Mouse (Mus musculus): Measurements from ENCODE around the gene Wdr45b.
"Not testable (repeated sequence)": the region's sequence is repeated elsewhere in the genome, so short reads cannot be mapped to it uniquely, and the experiment has no call there.

The Wdr45b gene

DNA sequence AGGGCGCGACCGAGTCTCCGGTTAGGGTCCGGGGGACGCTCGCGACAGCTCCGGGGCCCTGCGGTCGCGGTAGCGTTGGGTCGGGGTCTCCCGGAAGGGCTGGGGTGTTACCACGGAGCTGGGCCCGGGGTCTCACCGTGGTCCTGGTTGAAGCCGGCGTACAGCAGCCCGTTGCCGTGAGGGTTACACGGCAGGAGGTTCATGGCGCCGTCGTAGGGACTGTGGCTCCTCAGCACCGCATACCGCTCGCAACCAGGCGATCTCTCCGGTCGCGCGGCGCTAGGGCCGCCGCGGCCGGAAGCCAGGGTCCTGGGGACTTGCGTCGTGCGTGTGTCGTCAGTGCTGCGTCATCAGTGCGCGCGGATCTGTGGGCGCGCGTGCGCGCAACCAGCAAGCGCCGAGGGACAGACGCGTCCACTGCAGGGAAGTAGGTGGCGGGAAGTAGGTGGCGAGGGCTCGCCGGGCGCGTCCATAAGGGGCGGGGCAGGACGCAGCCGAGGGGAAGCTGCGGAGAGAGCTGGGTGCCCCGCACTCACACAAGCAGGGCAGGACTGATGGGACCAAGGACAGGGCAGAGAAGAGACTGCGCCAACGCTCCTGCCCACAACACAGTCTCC lies at the start of gene Wdr45b:
Gene Wdr45b, minus strand, starts transcription at position 355 of the 617 bp plus-strand sequence.
- peak; percentile 99 for DNase-seq

DNA sequence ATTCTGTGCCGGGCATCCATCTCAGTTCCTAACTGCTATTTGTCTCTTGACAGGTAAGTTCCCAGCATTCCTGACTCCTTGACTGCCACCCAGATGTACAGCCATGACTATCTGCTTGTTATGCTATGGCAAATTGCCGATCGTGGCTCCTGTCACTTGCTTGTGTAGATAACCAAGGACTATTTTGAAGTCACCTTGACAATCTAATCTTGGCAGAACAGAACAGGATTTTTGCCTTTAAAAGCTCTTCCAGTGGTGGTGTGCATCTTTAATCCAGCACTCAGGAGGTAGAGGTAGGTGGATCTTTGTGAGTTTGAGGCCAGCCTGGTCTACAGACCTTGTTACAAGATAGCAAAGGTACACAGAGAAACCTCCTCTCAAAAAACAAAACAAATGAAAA lies 38.2 kb upstream of the Wdr45b start:
- DNase-seq: no peak

DNA sequence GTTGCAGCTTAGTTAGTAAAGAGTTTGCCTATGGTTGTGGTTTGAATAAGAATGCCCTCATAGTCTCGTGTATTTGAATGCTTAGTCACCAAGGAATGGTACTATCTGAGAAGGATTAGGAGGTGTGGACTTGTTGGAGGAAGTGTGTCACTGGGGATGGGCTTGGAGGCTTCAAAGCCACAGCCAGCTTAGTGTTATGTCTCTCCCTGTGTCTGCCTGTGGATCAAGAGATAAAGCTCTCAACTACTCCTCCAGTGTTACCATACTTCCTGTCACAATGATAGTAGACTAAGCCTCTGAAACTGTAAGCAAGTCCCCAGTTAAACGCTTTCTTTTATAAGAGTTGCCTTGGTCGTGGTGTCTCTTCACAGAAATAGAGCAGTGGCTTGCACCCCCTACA lies 36.5 kb upstream of the Wdr45b start:
- no peak for DNase-seq

DNA sequence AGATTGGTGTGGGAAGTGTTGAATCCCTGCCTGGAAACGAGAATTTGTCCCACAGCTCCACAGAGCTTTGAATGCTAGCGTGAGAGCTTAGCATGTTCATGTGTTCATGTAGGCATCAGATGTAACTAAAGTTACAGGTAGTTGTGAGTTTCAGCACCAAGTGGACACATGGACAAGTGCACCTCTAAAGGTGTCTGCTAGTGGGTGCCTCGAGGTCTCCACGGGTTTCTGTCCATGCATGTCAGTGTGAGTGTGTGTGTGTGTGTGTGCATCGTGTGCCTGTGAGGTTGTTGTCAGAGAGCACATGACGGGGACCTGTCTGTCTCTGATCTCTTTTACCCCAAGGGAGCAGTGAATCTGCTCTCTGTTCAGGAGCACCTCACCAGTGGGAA lies 34.3 kb upstream of the Wdr45b start:
- DNase-seq: no peak

DNA sequence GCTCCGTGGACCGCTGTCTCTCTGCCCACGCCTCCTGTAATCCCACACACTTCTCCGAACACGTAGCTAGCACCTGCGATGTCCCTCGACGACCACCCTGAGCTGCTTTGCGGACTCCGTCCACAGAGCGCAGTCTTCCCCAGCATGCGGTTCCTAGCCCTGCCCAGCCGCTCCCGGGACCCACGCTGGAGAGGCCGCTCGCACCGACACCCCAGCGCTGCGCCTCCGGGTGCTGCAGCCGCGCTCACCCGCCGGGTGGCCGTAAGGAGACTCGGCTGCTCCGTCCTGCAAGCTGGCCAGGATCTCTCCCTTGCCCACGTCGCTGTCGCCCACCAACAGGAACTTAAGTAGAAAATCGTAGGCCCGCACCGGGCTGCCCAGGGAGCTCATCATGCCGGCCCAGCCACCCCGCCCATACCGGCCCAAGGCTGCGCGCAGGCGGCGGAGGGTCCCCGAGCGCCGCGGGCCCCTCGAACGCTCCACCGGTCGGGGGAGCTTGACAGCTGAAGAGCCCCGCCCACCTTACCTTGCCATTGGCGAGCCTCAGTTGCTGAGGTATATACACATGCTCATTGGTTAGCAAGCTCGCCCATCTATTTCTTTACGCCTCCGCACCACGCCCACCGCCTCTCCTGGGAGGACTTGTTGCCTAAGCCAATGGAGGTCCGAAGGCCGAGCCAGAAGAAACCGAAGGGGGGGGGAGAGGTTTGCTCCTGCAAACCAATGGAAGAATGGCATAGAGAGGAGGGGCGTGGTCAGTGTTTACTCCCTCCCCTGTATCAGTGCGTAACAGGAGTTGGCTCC lies 33.7 kb upstream of the Wdr45b start, which contains the start of gene Rab40b:
Gene Rab40b, minus strand, starts transcription at position 502 of the 804 bp plus-strand sequence.
- DNase-seq: peak; percentile 96

DNA sequence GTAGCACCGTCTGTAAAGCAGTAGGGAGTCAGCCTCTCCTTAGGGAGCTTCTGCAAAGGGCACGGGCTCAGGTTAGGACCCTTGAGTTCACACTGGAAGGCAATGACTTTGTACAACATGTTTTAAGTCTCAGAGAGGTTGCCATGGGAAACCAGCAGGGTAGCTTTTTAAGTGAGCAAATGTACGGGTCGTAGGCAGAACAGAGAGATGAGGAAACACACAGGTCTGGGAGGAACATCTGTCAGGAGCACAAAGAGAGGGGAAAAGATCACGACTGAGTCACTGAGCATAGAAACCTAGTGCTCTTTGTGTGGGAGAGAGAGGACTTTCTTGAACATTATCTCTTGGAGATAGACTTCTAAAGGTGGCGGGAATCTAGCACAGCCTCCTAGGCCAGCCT lies 26.0 kb upstream of the Wdr45b start:
- no peak for DNase-seq

DNA sequence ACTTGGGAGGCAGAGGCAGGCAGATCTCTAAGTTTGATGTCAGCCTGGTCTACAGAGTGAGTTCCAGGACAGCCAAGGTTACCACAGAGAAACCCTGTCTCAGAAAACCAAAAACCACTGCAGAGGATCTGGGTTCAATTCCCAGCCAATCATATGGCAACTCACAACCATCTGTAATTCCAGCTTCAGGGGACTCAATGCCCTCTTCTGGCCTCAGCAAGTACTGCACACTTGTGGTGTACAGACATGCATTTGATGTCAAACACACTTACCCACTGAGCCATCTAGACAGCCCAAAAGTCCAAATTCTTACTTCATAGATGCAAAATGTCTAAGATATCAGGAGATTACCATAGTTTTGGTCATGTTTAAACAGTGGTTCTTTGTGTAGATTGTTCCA lies 24.4 kb upstream of the Wdr45b start:
- DNase-seq: no peak

DNA sequence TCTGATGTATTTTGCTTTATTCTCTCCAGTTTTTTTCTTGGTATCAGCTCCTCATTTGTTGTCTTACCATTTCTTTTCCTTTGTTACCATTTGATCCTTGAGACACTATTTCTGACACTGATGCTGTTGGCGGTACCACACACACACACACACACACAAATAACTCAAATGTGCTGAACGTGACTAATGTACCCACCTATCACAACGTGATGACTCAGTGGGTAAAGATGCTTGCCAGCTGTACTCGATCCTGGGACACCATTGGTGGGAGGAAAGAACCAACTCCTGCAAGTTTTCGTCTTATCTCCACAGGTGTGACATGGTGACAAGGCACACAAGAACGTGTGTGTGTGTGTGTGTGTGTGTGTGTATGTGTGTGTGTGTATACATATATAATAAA lies 19.1 kb upstream of the Wdr45b start:
- DNase-seq: no peak

DNA sequence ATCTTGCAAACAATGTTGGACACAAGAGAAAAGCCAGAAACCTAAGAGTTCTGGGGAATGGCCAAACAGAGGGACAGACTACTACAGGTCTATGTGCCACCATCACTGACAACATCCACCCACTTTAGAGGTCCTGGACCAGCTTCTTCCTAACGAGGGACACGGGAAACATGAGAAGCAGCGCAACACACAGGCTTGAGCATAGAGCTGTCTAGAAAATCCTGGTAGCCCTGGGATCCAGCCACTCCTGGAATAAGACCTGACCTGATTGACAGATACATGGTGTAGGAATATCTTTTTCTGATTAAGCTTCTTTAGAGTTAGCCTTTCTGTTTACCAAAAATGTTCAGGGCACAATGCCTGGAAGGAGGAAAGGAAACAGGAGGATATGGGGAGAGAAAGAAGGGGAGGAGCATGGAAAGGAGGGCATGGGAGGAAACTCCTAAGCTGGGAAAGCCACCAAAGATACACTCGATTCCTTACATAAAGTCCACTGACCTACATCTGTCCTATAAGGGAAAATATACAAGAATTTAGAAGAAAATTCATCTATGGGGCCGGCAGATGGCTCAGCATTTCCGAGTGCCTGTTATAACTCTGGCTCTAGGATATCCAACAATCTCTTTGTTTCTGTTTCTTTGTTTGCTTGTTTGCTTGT lies 16.2 kb upstream of the Wdr45b start:
- DNase-seq: no peak

DNA sequence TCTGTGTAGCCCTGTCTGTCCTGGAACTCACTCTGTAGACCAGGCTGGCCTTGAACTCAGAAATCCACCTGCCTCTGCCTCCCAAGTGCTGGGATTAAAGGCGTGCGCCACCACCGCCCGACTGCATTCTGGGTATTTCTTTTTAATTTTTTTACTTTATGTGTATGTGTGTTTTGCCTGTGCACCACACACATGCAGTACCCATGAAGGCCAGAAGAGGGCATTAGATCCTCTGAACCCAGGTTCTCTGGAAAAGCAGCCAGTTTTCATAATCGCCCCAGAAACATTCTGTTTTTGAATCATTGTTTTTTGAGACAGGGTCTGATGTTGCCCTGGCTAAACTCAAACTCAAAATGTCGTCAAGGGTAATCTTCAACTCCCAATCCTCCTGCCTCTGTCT lies 15.4 kb upstream of the Wdr45b start:
- DNase-seq: peak; percentile 47

DNA sequence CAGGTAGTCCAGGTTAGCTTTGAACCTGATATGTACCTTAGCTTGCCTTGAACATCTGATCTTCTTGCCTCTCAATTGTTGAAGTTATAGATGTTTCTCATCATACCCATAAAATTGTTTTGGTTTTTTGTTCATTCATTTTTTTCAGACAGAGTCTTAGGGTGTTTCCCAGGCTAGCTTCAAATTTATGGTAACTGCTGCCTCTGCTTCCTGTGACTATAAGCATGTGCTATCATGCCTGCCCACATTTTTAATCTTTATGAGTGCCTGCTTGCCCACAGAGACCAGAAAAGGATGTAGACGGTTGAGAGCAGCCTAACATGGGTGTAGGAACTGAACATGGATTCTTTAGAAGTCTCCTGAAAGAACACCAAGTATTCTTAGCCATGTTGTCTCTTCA lies 14.5 kb upstream of the Wdr45b start:
- DNase-seq: no peak

DNA sequence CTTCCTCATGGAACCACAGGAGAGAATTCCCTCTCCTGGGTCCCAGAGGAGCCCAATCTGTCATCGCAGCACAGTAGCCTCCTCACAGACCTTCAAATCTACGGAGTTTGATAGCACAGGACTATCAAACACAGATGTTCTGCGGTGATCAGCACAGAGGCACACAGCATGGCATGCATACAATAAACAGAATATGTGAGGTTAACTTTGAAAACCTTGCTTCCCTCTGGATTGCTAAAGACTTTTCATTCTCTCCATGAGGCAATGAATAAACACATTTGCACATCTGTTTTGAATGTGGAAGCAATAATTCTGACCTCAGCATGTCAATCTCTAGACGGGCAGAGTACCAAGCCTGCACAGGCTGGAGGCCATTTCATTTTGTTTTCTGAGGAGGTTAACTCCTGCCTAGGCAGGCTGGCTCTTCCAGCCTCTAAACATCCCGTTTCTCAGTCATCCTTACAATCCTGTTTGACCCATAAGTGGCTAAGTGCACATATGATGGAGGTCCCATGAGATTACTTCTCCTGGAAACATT lies 13.0 kb upstream of the Wdr45b start:
- no peak for DNase-seq

DNA sequence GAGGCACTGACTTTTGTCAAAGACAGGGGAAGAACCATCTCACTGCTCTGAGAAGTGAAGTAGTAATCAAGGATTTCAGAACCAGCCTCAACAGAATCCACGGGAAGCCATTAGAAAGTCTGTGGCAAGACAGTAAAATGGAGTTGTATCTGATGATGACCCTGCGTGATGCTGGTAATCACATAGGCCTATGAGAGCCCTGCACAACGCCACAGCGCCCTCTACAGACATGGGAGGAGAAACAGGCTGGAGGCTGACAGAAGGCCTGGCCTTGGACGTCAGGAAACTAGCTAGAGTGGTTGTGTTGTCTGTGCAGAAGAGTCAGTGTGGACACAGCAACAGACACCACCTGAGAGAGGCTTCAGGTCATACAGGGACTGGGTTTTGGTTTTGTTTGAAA lies 8.0 kb upstream of the Wdr45b start:
- peak; percentile 12 for DNase-seq

DNA sequence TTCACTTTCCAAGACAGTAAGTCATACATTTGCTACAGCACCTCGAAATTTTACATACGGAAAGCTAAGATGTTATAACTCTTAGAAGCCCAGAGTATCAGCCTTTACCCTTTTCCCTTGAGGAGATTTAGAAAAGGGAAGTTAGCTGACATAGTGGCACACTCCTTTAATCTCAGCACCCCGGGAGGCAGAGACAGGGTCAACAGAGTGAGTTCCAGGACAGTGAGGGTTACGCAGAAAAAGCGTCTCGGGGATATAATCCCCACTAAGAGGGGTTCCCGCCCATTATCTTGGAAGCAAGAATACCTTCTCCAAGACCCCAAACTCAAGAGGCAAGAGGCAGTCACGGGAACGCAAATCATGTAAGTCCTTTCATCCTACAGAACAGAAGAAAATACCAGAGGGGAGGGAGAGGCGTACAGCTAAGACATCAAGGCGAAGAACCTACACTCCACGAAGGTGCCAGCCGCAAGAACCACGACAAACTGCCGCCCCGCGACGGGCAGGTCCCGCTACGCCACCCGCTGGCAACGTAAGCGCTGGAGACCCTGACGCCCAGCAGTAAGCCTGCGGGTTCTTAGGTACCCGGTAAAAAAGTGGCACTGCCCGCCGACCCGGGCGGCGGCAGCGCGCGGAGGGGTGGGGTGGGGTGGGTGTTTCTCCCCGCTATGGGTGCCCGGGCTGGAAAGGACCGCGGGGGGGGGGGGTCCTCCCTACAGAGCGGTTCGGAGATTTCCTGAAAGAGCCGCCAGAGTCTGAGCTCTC lies 737 bp downstream of the Wdr45b start:
- peak; percentile 39 for DNase-seq

DNA sequence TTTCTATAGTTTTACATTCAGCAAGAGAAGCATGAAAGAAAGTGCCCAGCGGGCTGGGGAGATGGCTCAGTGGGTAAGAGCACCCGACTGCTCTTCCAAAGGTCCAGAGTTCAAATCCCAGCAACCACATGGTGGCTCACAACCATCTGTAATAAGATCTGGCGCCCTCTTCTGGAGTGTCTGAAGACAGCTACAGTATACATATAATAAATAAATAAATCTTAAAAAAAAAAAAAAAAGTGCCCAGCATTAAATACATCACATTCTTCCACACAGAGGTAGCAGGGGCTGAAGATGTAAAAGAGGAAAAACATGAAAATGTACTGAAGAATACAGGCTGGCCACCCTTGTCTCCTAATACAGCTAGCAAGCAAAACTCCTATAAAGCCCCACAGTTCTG lies 5.5 kb downstream of the Wdr45b start:
- DNase-seq: not testable (repeated sequence)

DNA sequence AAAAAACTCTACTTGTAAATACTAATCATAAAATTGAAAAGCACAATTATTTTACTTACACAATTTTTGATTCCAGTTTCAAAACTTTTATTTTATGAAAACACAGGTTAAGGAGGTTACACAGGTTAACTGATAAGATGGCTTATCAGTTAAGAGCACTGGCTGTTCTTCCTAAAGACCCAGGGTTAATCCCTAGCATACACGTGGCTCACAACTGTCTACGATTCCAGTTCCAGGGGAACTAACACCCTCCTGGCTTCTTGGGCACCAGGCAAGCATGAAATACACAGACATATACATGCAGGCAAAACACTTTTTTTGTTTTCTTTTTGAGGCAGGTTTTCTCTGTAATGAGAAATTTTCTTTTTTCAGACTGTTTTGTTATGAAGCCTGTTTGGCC lies 6.1 kb downstream of the Wdr45b start:
- DNase-seq: no peak

DNA sequence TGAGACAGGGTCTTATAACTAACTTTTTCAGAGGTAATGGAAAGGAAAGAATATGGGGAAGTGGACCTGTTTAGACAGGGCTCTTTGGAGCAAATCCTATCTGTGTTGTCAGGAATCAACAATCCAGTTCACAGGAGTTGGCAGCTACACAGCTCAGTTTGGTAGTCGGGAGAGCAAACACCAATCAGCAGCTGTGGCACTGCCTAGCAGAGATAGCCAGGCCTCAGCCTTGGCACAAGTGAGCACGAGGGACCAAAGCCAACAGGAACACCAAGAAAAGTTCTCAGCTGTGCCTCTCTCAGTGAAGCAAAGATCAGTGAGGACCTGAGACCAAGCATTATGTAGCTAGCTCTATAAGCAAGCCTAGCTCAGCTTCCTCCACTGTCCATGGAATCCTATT lies 7.2 kb downstream of the Wdr45b start:
- no peak for DNase-seq

DNA sequence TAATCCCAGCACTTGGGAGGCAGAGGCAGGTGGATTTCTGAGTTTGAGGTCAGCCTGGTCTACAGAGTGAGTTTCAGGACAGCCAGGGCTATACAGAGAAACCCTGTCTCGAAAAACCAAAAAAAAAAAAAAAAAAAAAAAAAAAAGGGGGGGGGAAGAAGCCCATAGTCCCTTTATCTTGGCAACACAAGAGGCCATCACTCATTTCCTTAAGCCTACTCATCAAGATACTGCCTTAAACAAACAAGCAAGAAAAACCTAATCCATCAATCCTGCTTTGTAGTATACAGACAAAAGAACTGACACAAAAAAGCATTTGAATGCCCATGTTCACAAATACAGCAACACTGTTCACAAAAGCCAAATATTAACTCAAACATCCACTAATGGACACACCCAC lies 11.8 kb downstream of the Wdr45b start:
- DNase-seq: not testable (repeated sequence)

DNA sequence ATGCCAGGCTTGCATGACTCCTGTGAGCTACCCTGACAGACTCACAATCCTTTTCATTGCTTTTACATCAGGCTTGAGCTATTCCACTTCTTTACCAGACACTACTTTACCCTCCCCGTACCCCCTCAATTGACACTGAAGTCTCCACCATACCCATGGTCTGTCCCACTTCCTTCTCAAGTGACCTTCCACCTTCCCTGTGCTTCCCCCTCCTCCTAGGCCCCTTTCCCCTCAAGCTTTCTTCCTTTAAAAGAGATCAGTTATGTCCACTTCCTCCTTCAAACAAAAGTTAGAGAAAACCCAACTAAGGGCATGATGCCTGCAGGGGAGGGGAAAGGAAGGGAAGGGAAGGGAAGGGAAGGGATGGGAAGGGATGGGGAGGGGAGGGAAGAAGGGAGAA lies 14.0 kb downstream of the Wdr45b start:
- no peak for DNase-seq

DNA sequence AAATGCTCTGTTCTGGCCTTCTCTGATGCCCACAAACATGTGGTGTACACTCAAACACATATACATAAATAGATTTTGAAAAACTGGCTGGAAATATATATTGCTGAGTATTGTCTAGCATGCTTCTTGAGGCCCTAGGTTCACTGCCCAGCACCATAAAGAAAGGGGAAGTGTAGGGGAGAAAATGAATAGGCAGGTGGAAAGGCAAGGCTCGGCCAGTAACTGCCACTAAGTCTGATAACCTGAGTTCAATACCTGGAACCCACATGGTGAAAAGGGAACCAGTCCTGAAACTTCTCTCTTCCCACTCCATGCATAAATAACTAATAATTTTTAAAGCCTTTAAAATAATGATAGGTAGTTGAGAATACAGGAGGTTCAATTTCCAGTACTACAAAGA lies 14.6 kb downstream of the Wdr45b start:
- DNase-seq: no peak

DNA sequence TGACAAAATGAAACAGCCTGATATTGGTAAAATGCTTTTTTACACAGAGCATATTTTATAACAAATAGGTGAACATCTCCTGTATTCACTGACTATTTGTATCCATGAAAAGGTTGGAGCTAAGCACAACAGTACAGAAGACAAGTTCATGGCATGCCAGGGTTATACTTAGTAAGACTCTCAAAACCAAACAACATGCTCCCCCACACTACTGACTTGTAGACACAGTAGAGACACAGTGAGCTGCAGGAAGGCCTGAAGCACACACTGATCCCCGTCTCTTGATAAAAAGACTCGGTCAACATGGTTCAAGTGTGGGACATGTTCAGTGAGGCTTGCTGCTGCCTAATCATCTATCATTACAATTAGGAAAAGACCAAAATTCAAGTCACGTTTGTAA lies 22.6 kb downstream of the Wdr45b start:
- no peak for DNase-seq

DNA sequence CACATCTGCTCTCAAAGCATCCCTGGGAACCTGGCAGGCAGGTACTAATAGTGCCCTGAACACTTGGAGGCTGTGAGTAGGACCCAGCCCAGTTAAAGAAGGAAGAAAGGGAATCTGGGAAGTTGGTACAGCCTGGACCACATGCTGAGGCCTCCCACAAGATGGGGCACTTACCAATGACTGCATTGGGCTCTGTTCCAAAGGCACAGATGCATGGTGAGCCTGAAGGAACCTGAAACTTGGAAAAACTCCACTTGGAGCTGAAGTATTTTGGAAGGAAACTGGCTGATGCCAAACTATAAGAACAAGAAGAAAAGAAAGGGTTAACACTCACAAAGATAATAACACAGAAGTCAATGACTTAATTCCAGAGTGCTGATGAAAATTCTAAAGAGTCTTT lies 25.6 kb downstream of the Wdr45b start:
- DNase-seq: no peak

DNA sequence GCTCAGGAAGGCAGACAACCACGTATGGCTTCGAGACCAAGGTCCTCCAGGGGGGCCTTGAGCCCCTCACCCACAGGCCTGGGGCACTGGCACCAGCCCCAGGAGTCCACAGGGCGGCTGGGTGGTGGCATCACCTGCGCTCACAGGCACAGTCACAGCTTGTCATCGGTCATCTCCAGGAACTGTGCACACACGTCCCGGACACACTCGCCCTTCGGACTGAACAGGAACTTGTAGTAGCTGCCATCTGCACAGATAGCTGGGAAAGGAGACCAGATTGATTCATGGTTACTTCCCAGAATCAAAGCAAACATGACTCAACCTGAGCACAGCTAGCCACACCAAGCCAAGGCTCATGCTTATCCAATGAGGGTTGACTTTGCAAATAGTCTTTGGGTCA lies 26.0 kb downstream of the Wdr45b start:
- no peak for DNase-seq

Data from kidney, postnatal 14 days (tissue).